Mouse (Mus musculus) gastrocnemius, adult 18-20 months (tissue): ENCODE measurements around the gene Col19a1. TPM values are rescaled to one million over a fixed set of nuclear protein-coding genes. Genes with fewer than 3 reads are reported as not detected.

Source experiments
- DNase-seq: peaks from one replicate; pipeline ENCODE4 v3.0.0; 2021; ENCODE audit warnings: low spot score
- total RNA-seq, 2 experiments: library from RNA; stranded (reverse); gene quantifications; 2 replicates each; pipeline ENCODE4 v1.2.3; 2021

Col19a1 gene
- total RNA-seq, 2 experiments from 2014 or later: 1.1 TPM

DNA sequence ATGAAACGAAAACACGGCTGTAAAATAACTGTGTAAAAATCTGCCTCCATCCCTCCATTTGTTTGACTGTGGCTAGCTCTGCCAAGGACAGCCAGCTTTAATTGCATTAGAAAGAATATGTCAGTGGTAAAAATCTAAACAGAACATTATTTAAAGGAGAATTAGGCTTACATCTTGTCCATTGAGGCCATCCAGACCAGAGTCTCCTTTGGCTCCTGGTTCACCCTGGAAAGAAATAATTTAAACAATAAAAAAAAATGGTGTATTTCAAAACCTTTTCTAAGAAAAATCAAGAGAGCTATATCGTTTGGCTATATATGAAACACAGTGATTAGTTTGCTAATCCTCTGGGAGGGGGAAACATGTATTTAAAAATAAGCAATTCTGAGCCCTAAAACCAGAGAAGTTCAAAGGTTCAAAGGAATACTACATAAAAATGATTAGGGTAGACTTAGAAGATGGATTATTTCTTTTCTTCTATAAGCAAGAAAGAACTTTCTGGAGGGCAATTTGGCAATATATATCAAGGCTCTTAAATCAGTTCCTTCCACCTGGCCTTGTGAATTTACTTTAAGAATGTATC, 125.9 kb downstream of the Col19a1 start:
- no peak for DNase-seq

DNA sequence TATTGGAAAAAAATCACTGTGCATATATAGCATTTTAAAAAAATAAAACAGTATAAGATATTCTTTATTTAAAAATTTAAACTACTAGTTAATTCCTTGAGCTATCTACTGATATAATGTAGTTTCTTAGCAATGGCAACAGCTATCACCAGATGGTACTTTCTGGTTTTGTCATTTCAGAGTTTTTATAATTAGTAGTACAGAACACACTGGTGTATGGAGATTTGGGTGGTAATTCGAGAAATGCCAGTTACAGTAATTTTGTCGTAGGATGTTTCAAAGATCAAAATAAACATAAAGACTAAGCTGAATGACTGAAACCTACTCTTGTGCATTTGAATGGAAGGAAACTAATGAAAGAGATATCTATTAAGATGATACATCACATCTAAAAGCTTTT, 129.3 kb downstream of the Col19a1 start:
- no peak for DNase-seq

DNA sequence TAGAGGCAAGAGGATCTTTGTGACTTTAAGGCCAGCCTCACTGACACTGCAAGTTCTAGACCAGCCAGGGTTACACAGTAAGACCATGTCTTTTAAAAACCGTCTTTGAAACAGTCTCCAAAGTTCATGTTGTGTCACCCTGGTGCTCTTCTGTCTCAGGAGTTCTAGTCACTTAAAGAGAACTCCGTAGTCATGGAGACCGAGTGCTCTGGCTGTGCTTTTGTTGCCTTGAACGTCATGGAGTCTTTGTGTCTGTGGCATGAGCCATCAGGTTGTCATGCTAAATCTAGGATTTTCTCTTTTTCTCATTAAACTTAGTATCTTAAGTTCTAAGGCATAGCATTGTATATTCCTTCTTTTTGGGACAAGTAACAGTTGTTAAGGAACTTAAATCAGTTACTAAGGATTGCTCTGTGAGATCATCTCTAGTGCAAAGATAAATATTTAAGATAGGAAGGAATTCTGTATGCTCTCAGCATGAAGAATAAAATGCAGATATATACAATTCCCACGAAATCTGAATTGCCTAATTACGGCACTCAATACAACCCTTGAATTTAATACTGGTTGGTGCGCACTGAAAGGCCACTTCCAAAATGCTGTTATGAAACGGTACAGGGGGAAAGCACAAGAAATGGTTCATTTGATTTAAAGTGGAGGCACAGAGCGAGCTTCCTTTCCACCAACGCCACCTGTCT, 134.6 kb downstream of the Col19a1 start:
- no peak for DNase-seq

DNA sequence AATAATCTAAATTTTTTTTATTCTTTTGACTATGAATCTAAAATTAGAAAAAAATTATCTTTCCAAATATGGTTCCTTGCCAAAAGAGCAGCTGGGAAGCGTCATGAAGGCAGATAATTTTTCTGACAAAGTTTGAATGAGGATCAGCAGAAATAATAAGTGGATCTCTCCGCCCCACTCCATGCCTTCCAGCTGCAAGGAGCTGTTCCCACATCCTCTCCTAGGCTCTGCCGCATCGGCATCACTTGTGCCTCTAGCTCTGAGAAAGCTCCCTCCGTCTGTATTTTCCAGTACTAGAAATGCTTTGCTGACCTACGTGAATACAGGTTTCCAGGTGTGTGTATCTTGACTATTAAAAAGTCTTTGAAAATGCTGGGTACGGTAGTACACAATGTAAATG, 135.1 kb downstream of the Col19a1 start:
- no peak for DNase-seq

DNA sequence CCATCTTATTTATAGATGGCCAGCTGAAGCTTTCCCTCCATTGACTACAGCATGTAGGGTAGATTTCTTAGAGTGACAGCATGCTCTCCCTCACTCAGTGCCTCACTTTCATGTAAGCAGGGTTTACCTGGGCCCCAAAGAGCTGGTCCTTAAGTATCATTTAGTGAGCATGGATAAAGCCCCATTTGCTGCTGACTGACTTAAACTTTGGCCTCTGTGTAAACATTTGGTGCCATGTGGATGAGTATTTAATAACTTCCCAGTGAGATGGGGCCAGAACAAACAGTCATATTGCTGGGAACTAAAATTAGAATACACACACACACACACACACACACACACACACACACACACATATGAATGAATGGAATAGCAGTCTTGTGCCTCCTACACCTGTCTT, 149.8 kb downstream of the Col19a1 start:
- no peak for DNase-seq

DNA sequence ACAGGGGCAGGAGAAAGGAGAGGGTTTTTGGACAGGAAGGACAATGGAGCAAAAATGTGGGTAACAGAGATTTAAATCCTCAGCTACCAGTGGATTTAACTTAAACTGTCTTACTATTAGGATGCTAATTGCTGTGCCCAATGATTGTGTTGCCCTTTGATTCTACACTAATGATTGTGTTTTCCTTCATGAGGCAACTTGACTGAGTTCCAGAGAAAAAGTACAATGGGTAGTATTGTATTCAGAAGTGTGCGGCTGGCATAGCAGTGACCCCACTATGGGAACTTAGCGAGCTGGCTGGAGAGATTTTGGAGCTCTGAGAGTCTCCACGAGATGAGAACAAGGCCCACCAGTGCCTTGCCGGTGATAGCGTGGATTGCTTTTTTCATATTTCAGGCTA, 159.0 kb downstream of the Col19a1 start:
- no peak for DNase-seq

DNA sequence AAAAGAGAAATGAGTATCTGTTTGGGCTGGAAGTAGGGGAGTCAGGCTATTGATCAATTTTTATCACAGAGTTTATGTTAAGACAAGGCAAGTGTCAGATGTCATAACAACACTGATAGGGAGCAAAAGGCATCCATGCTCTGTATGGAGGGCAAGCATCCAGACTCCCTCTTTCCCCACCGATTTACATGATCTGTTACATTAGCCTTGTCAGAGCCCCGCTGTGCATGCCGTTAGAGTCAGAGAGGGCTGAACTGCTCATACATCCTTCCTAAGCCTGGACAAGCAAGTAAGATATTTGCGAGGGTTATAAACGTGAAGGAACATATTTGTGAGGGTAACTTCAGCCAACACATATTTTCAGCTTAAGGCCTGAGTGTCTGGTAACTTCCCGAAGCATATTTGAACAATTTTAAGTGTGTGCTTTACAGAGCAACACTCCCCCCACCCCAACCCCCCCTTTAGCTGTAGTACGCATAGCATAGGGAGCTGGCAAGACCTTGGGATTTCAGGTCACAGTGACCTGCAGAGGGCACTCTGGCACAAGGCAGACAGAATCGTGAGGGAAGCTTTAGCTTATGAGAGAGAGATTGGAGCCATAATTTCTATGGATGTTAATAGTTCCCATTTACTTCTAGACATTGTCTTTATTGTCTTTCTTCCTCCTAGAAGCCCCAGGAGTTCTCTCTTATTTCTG, 209.0 kb downstream of the Col19a1 start:
- peak; percentile 12 for DNase-seq

DNA sequence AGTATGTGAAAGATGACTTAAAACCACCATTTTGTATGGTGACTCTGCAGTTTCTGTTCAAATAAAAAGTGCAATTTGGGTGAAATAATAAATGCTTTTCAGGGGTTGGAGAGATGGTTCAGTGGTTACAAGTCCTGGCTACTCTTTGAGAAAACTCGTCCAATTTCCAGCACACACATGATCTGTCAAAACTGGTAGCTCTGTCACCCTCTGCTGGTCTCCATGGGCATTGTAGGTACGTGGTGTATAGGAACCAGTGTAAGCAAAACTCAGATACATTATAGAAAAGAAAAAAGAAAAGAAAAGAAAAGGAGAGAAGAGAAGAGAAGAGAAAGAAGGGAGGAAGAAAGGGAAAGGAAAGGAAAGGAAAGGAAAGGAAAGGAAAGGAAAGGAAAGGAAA, 212.4 kb downstream of the Col19a1 start:
- no peak for DNase-seq

DNA sequence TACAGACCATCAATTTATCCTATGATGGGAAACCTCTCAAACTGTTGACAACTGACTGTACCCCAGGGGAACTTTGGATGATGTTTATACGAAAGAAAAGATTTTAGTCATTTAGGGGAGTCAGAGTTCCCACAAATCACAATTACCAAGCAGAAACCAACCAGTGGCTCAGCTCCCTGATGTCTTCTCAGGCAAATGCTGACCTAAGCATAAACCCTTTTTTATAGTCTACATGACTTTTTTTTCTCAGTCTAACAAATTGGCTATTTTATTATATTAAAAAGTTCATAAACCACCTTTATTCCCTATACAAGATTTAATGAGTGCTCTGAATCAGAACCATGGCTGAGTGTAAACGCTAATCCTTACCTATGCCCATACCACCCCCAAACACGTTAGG, 213.6 kb downstream of the Col19a1 start:
- DNase-seq: no peak

DNA sequence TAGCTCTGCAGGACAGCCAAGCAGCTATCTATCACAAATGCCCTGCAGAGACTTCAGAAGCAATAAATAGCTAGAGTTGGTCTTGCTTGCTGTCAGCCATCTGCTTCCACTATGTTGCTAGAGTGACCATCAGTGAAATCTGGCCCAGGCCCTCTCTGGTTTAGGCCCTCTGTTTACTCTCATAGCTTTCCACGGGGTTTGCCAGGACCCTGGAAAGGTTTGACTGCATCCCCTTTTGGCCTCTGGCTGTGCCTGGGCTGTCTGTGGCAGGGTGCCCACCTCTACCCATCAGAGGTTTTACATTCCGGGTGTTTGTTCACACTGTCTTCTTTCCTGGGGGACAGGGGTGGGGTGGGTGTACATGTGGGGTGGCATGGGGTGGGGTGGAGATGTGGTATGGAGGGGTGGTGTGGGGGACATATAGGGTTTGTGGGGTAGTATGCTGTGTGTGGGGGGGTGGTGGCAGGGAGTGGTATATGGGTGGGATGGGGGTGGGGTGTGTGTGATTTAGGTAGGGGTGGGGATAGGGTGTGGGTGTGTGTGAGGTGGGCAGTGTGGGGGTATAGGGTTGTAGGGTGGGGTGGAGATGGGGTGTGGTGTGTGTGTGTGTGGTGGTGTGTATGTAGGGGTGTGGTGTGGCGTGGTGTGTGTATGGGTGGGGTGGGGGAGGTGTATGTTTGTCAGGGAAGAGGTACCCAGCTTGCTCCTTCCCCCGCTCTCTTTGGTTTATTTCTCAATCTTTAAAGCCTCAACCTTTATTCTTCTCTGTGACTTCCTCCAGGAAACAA, 214.6 kb downstream of the Col19a1 start:
- DNase-seq: no peak

DNA sequence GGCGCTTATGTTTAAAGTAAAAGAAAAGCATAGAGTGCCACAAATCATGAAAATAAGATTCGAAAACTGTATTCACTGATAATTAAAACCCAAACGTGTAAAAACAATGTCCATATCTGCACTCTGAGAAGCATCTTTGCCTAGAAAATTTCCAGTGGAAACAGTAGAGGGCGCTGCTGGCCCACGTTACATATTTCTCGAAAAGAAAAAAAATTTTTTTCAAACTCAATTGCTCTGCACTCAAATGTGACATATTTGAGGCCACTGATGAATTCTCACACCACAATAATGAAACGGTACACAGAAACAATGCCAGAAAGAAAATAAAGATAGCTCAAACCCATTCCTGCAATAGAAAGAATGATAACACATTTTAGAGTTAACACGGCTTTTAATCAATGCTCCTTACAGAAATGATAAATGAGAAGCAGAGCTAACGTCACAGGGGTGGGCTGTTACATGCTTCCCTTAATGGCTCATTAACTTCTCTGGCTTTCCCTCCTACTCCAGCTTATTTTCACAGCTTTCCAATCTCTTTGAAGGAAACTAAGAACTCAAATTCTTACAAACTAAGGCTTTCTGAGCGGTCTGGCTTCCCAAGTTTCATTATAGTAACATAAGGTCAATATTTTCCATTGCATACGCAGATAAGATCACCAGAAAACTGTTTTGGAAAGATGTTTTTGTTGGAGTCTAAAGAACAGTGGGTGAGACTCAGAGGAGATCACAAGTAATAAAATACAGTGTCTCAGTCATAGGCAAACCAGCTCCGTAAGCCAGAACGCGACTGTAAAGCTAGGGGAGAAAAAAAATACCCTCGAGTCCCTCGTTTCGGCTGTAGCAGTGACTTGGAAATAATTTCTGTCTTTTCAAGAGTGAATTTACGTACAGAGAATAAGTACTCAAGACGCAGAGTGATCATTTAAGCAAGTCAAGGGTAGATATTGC, 219.4 kb downstream of the Col19a1 start:
- peak; percentile 3 for DNase-seq

DNA sequence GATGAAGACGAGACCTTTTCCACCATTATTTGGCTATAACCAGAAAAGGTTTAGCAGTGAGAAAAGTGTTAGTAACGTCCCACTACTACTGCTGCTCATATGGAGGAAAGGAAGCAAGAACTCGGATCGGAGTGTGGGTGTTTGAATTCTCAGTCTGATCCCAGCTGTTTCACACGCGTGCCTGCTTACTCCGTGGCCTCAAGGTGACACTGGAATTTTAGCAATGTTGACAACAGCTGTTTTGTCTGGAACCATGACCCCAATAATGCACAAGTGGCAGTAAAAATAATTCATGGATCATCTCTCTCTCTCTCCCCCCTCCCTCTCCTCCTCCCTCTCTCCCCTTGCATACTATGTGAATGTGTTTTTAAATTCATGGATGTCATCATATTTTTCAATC, 222.5 kb downstream of the Col19a1 start:
- no peak for DNase-seq

DNA sequence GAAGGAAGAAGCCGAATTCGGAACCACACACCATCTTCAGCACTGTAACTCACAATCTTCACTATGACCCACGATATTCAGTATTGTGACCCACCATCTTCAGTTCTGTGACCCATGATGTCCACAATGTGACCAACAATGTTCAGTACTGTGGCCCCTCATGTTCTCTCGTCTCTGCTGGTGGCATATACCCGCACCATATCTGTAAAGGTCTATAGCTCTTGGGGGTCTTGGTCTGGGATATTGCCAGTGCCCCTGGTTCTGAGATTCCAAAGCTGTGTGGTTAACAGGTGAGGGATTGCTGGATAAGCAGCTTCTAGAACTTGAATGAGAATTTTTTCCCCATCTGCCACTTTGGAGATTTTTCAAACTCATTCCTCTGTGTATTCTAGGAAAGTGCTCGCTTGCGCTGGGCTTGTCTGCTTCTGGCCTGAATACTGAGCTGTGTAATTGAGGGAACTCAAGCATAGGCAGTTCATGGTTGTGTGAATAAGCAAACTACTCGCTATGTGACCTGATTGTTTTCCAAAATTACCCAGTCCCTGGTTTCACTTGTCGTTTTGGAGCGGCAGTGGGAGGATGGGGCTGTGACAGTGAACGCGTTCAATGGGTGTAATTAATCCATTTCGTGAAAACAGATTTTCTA, 225.2 kb downstream of the Col19a1 start:
- DNase-seq: no peak

DNA sequence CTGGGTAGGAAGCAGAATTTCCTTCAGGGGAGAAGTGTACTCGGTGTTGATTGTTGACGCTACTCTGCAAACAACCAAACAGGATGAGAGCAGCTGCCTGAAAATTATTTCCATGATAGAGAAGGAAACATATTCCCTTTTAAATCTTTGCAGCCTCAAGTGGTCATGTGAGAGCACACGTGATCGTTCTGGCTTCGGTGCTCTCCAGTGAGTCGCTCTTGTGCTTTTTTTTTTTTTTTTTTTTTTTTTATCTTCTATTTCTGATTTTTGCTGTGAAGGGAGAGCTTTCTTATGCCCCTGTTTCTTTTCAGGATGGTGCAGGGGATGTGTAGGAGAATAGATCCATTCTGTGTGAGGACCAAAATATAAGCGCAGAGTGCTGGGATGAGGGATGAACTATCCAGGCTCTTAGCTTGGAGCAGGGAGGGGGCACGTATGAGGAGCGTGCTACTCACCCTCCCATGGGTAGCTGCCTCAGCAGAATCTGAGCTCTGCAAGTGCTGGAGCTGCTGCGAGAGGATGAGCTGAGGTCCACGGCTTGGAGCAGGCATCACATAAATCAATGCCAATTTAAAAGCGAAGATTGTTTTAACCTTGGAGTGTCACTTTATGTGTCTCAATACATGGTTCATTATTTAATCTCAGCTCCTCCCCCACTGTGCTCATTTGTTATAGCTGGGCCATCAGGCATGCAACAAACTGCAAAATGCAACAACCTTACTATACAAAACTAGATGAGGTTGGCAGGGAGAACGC, 237.6 kb downstream of the Col19a1 start:
- no peak for DNase-seq

DNA sequence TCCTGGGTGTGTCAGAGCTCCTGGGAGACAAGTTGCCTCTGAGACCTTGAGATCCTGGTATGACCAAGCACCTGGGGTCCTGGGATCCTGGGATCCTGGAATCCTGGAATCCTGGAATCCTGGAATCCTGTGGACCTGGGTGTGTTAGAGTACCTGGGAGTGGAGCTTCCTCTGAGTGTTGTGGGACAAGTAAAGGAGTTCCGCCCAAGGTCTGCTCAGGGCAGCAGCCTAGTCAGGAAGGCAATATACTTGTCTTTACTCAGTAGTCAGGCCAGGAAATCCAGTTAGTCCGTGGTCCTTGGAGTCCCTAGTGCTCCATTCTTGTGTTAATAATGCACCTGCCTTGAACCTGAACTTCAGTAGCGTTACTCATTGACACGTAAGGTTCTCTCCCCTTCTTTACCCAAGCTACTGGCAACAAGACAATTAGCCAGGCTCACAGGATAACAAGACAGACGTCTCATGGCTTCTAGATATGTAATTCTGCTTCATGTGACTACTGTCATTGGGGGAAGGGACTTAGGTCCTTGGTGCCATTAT, 239.6 kb downstream of the Col19a1 start:
- DNase-seq: no peak

DNA sequence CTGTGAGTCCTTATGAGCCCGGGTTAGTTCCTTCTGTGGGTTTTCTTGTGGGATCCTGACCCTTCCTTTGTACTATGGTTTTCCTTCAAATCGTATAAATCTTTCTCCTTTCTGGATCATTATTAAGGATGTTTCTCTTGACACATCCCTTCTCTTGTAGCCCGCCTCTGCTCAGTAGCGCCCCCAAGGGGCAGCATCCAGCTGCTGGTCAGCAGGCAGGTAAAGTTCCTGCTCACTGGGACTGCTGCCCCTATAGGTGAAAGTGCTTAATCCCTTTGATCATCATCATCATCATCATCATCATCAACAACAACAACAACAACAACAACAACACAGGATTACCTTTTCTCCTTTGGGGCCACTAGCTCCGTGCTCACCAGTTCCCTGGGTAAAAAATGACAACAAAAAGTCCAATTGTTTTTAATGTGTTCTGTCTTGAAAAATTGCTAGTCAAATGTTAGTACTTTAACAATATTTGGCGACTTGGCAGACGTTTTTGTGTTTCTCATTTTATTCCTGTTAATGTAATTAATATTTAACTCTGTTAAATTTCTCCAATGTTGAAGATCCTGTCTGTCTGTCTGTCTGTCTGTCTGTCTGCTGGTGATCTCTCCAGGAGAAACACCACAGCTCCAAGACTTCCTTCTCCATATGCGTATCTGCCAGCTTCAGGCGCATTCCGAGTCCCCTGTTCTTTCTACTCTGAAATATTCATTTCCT, 249.6 kb downstream of the Col19a1 start:
- DNase-seq: no peak

DNA sequence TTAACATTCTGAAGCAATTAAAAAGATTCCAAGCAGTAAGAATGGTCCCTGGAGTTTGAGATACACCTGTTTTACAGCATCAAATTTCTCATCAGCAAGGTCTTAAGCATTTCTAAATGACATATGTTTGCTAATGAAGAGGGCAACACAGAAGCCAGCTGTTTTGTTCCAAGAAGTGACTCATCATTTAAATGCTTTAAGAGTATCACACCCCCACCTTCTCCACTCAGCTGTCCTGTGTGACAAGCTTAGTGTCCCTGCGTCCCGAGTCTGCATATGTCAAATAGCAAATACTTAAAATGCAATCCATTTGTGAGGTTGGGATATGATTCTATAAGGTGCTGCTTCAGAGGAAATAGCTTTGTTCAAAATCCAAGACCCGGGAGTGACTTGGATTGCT, 251.2 kb downstream of the Col19a1 start:
- DNase-seq: no peak

DNA sequence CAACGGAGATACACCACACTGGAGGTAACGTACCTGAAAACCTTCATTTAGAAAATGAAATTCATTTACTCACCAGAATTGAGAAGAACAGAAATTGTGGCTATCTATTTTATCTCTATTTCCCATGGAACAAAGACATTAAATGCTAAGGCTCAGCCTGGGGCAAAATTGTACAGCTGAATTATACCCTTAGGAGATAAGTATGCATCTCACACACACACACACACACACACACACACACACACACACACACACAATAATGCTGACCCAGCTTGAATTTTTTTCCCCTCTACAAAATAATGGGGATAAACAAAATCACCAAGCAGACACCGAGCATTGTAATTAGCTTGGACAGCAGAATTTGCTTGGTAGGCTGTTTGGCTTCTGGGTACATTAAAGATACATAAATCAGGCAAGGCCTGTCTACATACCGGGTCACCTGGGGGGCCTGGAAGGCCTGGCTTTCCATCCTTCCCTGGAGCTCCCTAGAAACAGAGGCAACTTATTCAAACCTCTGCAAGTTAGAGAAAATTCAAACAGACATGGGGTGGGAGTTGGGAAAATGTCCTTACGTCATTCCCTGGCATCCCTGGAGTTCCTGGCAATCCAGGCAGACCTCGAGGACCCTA, 270.2 kb downstream of the Col19a1 start:
- DNase-seq: no peak
